Mouse (Mus musculus) heart, embryonic 11.5 days (tissue): Measurements from ENCODE around the gene Sult1a1. TPM values are rescaled to one million over a fixed set of nuclear protein-coding genes. Genes with fewer than 3 reads are reported as not detected.

ENCODE experiments used
- ATAC-seq: fragments of 200-750 bp; cut with Nextera tagmentation; replicated peaks from 2 replicates; pipeline ENCODE4 v1.8.0; 2017; ENCODE audit warnings: moderate library complexity; ENCODE audit not compliant: insufficient number of reproducible peaks, low FRiP score, low TSS enrichment
- H3K27ac ChIP-seq: fragments of 300-500 bp; sonication (generic); 2 replicates; pipeline ENCODE4 v1.5.1; 2014; ENCODE audit warnings: mild to moderate bottlenecking, low read depth, low read length
- H3K27me3 ChIP-seq: fragments of 300-500 bp; sonication (generic); 2 replicates; pipeline ENCODE4 v1.6.1; 2014; ENCODE audit warnings: mild to moderate bottlenecking, low read length, mixed read lengths; ENCODE audit not compliant: control insufficient read depth, insufficient read depth
- H3K36me3 ChIP-seq: fragments of 300-500 bp; sonication (generic); 2 replicates; pipeline ENCODE4 v1.6.1; 2014; ENCODE audit warnings: mild to moderate bottlenecking, low read length, moderate library complexity, mixed read lengths; ENCODE audit not compliant: control insufficient read depth, insufficient read depth
- H3K4me1 ChIP-seq: fragments of 300-500 bp; sonication (generic); 2 replicates; pipeline ENCODE4 v1.6.1; 2014; ENCODE audit warnings: low read length; ENCODE audit not compliant: control insufficient read depth, insufficient read depth
- H3K4me2 ChIP-seq: fragments of 300-500 bp; sonication (generic); 2 replicates; pipeline ENCODE4 v1.6.1; 2014; ENCODE audit warnings: mild to moderate bottlenecking, moderate library complexity
- H3K4me3 ChIP-seq: fragments of 300-500 bp; sonication (generic); 2 replicates; pipeline ENCODE4 v1.5.1; 2014; ENCODE audit warnings: low read depth, low read length
- H3K9ac ChIP-seq: fragments of 300-500 bp; sonication (generic); 2 replicates; pipeline ENCODE4 v1.6.1; 2014; ENCODE audit warnings: mild to moderate bottlenecking, low read depth, low read length, moderate library complexity
- H3K9me3 ChIP-seq: fragments of 300-500 bp; sonication (generic); replicated peaks from 2 replicates; pipeline ENCODE4 v1.6.1; 2016; ENCODE audit warnings: low read length; ENCODE audit not compliant: control insufficient read depth
- WGBS: fragments of 180-500 bp; shearing (Covaris S2); extraction: QIAGEN DNeasy Blood & Tissue Kit; methylation state at CpG from one replicate; pipeline ENCODE4 v1.1.7; 2014; ENCODE audit not compliant: insufficient replicate concordance; 5-methylcytosine and 5-hydroxymethylcytosine counted together
- polyA plus RNA-seq: library from polyadenylated mRNA; unstranded; fragments of >200 nt; fragmentation: Nextera tagmentation; extraction: Ambion mirVana; gene quantifications from 2 replicates; pipeline ENCODE4 v1.2.1, GENCODE M21; 2014

The Sult1a1 gene
- polyA plus RNA-seq, 1 experiment from 2014 or later = 2.5 TPM

DNA sequence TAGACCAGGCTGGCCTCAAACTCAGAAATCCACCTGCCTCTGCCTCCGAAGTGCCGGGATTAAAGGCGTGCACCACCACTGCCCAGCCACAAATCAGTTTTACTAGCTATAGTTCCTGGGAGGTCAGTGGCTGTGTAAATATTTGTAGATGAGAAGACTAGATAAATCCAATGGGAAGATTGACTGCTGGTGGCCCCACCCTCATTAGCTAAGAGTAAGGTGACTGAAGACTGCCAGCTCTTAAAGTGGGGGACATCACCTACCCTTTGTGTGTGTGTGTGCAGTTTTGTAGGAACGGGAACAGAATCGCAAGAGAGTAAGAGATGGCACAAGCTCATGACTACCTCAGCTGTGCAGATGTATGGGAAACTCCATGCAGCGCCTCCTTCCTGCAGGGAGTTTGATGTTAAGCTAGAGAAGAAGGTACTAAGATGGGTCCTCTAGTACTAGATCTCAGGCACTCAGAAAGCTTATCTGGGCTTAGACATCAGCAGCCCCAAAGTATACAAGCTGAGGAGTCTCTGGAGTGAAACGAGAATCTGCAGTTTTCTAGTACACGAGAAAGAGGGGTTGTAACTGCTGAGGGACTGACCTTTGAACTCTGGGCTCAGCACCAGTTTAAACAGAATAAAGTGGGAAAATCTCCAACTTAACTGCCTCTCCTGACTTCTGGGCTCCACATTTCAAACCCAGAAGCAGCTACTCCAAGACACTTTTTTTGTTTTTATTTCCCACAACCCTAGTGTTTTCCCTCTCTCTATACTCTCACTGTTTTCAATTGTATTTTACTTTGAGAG lies 2.5 kb upstream of the Sult1a1 start:
- Histone ChIP-seq H3K36me3 (peaks cover 3% of the 10 kb centered on the region; the same call in 1 of the 2 replicates), H3K4me3 (no peak overlapping the region), H3K27ac (no peak overlapping the region), H3K9ac (no peak overlapping the region), H3K27me3 (no peaks in the 10 kb centered on the region), H3K4me2 (no peak overlapping the region), H3K4me1 (no peaks in the 10 kb centered on the region), H3K9me3 (no peaks in the 10 kb centered on the region)
- WGBS = 80% methylated on average over 8 of the region's 8 CpGs
- ATAC-seq = no peak

DNA sequence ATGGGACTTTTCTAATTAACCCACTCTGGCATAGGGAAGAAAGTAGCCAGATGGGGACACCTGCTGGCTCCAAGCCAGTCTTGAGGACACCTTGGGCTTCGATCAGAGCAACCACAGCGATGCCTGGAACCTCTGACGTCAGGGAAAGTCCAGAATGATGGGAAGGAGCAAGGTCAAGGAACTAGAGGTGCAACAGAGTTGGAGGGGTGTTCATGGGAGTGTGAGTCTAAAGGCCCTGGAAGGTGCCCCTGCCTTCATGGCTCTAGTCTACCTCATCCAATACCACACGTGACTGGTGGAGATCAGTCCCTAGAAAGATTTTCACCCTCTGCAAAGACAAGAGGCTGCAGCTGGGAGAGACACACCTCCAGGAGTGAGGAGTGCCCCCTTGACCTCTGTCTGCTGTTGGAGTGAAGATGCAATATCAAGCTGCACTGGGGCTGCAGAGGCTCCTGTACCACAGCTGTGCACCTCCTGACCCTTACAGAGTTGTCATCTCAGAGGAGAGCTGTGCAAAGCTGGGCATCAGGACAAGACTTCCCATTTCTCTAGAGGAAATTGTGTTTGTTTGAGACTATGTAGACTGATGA lies 494 bp upstream of the Sult1a1 start:
- ATAC-seq = no peak
- H3K27ac ChIP-seq = no peak overlapping the region
- H3K9me3 ChIP-seq = no peaks in the 10 kb centered on the region
- no peak overlapping the region for H3K9ac ChIP-seq
- H3K4me1 ChIP-seq = no peaks in the 10 kb centered on the region
- H3K36me3 ChIP-seq = peaks cover 7% of the 10 kb centered on the region
- H3K27me3 ChIP-seq = no peaks in the 10 kb centered on the region
- WGBS = 74% methylated on average over 4 of the region's 4 CpGs
- H3K4me3 ChIP-seq = no peak overlapping the region
- H3K4me2 ChIP-seq = no peak overlapping the region

DNA sequence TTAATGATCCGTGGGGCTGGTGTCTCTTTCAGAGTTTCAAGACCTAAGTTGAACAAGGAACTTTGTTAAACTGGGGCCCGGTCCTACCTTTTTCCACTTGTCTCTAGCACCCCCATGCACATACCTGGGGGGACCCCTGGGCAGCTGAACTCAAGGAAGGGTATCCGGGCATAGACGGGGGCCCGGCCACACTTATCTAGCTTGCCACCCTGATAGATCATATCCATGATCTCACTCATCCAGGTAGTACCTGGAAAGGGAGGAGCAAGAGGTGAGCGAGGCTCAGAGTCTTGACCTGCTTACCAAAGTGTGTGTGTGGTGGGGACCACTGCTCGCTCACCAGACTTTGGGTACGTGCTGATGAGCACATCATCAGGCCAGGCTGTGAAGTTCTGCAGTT lies 1.1 kb downstream of the Sult1a1 start:
- no peak overlapping the region for H3K27ac ChIP-seq
- peaks cover 4% of the 10 kb centered on the region for H3K36me3 ChIP-seq
- 94% methylated on average over 8 of the region's 8 CpGs for WGBS
- no peak overlapping the region for H3K9ac ChIP-seq
- ATAC-seq = no peak
- no peaks in the 10 kb centered on the region for H3K27me3 ChIP-seq
- no peak overlapping the region for H3K4me3 ChIP-seq
- H3K4me1 ChIP-seq = 0 out of 2 replicates have a peak, but pooled peaks cover 4% of the 10 kb centered on the region
- H3K9me3 ChIP-seq = no peaks in the 10 kb centered on the region
- no peak overlapping the region for H3K4me2 ChIP-seq

DNA sequence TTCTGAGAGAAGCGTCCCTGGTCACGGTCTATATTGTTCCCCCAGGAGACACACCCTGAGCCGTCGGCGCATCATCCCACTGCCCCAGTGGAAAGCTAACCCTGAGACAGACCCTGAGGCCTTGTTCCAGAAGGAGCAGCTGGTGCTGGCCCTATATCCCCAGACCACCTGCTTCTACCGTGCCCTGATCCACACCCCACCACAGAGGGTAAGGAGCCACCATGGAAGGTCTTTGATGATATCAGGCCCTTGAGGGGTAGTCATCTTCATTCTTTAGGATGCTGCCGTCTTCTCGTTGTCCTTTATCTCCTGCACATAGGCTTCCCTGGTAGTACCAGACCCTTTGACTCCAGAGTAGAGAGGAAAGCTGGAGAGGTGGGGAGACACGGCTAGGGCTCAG lies 4.1 kb downstream of the Sult1a1 start:
- Histone ChIP-seq H3K4me3 (no peak overlapping the region), H3K9me3 (no peaks in the 10 kb centered on the region), H3K36me3 (peaks cover 4% of the 10 kb centered on the region), H3K9ac (no peak overlapping the region), H3K4me2 (no peak overlapping the region), H3K27me3 (no peaks in the 10 kb centered on the region), H3K4me1 (0 out of 2 replicates have a peak, but pooled peaks cover 4% of the 10 kb centered on the region), H3K27ac (no peak overlapping the region)
- 87% methylated on average over 9 of the region's 9 CpGs for WGBS
- ATAC-seq = no peak

DNA sequence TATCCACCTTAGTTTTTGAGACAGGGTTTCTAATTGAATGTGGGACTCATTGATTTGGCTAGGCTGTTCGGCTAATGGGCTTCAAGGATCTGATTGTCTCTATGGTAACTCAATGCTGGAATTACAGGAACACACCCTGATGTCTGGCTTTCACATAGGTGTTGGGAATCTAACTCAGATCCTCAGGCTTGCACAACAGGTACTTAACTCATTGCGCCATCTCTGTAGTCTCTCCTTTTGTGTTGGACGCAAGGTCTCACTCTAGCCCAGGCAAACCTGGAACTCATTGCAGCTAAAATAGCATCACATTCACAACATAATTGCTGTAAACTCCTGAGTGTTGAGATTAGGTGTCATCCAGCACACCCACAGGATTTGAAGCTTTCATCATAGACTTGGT lies 6.1 kb downstream of the Sult1a1 start:
- no peak overlapping the region for H3K27ac ChIP-seq
- ATAC-seq = no peak
- no peak overlapping the region for H3K4me2 ChIP-seq
- no peaks in the 10 kb centered on the region for H3K27me3 ChIP-seq
- peaks cover 4% of the 10 kb centered on the region for H3K36me3 ChIP-seq
- no peaks in the 10 kb centered on the region for H3K9me3 ChIP-seq
- no peak overlapping the region for H3K9ac ChIP-seq
- 93% methylated on average over 3 of the region's 3 CpGs for WGBS
- no peak overlapping the region for H3K4me3 ChIP-seq
- 0 out of 2 replicates have a peak, but pooled peaks cover 4% of the 10 kb centered on the region for H3K4me1 ChIP-seq

DNA sequence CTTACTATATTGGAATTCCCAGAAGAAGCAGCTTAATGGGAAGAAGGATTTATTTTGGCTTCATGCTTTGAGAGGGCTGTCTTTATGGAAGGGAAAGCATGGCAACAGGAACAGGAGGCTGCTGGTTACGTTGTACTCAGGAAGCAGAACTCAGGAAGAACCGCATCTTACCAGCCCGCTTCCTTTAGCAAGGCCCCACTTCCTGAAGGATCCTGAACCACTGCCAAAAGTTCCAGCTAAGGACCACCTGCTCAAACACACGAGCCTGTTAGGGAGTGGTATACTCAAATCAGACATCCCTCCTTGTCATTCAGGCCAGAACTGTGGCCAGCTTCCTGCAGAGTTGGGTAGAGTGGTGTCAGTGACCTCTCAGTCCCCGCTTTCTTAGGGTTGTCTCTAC lies 7.8 kb downstream of the Sult1a1 start:
- 66% methylated on average over 5 of the region's 5 CpGs for WGBS
- Histone ChIP-seq H3K9ac (no peak overlapping the region), H3K9me3 (no peaks in the 10 kb centered on the region), H3K4me2 (no peak overlapping the region), H3K4me3 (no peak overlapping the region), H3K27me3 (no peaks in the 10 kb centered on the region), H3K36me3 (peaks cover 4% of the 10 kb centered on the region), H3K27ac (peak overlapping the region; percentile 66), H3K4me1 (0 out of 2 replicates have a peak, but pooled peaks cover 4% of the 10 kb centered on the region)
- no peak for ATAC-seq

DNA sequence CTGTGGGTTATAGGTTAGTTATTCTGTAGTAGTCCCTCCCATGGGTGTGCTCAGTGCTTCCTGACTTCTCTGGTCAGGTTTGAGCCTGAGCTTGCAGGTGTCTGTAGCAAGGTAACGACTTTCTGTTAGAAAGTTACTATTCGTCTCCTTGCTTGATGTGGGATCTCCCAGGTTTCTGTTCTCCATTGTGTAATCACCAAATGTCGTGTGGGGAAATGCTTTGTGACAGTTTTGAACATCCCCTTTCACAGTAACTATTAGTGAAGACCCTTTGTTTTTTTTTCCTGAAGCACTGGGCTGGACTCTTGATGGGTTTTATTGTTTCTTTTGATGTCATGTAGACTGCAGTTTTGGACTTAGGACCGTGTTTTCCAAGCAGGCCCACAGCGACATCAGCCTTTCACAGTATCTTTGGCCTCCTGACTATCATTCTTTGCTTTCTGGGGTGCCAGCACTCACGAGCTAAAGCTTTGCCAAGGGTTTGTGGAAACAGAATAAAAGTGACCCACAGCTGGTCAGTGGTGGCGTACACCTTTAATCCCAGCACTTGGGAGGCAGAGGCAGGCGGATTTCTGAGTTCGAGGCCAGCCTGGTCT lies 8.6 kb downstream of the Sult1a1 start:
- no peaks in the 10 kb centered on the region for H3K9me3 ChIP-seq
- H3K4me1 ChIP-seq = 0 out of 2 replicates have a peak, but pooled peaks cover 4% of the 10 kb centered on the region
- H3K27ac ChIP-seq = no peak overlapping the region
- H3K9ac ChIP-seq = no peak overlapping the region
- H3K27me3 ChIP-seq = no peaks in the 10 kb centered on the region
- 86% methylated on average over 9 of the region's 9 CpGs for WGBS
- no peak for ATAC-seq
- peaks cover 2% of the 10 kb centered on the region for H3K36me3 ChIP-seq
- no peak overlapping the region for H3K4me2 ChIP-seq
- no peak overlapping the region for H3K4me3 ChIP-seq

DNA sequence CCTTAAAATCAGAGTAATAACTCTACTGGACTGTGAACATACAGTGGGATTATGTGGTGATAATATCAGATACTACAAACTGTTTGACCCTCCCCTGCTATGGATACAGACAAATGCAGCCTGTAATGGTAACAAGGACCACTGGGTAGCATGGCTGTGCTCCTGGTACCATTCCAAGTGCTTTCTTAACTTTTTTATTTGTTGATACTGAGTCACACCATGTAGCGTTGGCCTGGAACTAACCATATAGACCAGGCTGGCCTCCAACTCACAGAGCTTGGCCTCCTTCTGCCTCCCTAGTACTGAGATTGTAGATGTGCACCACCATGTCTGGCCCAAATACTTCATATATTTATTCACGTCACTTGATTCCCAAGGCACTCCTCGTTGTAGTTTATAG lies 11.0 kb downstream of the Sult1a1 start:
- ATAC-seq = no peak
- no peaks in the 10 kb centered on the region for H3K4me1 ChIP-seq
- H3K4me2 ChIP-seq = no peak overlapping the region
- no peak overlapping the region for H3K4me3 ChIP-seq
- no peak overlapping the region for H3K9ac ChIP-seq
- no peaks in the 10 kb centered on the region for H3K36me3 ChIP-seq
- 95% methylated on average over 3 of the region's 3 CpGs for WGBS
- H3K27ac ChIP-seq = no peak overlapping the region
- H3K9me3 ChIP-seq = no peaks in the 10 kb centered on the region
- H3K27me3 ChIP-seq = no peaks in the 10 kb centered on the region
